8 mouse cellular contexts compared by ENCODE assay signal in genomic region chr1:60098839-60099238, GRCm38 (mm10). TPM values are rescaled to one million over a fixed set of nuclear protein-coding genes. Genes with fewer than 3 reads are reported as not detected.
DNase-seq lines count a peak whose midpoint lies in the region; ATAC-seq and TF ChIP-seq lines count a peak whose summit lies in the region.

No protein-coding gene starts in this region.

- H3K79me3 ChIP-seq in C2C12 (ENCODE audit: low read depth), result peaks cover 19% of the 10 kb centered on the region

- peaks cover 47% of the 10 kb centered on the region for H3K79me2 ChIP-seq in C2C12 (ENCODE audit: control insufficient read depth, insufficient read depth)

- peak overlapping the region; percentile 81 for H3K9ac ChIP-seq in hindbrain, embryonic 14.5 days

- peaks cover 21% of the 10 kb centered on the region for H3K36me3 ChIP-seq in C2C12 (ENCODE audit: control insufficient read depth, insufficient read depth)
- H3K36me3 ChIP-seq in hindbrain, embryonic 14.5 days (replicated peaks; ENCODE audit: control insufficient read depth, insufficient read depth), result peaks cover 5% of the 10 kb centered on the region
- H3K36me3 ChIP-seq in midbrain, embryonic 10.5 days, result peaks cover 16% of the 10 kb centered on the region

- peak overlapping the region; percentile 44 for H3K4me3 ChIP-seq in C2C12 (ENCODE audit: insufficient read depth, poor library complexity, severe bottlenecking)
- peak overlapping the region; percentile 61 for H3K4me3 ChIP-seq in hindbrain, embryonic 14.5 days (replicated peaks; ENCODE audit: low read length)
- H3K4me3 ChIP-seq in midbrain, embryonic 10.5 days, result peak overlapping the region; percentile 81

- TF ChIP-seq CTCF in C2C12 (IDR thresholded peaks at IDR 0.05; ENCODE audit: control insufficient read depth, insufficient read depth, insufficient read length), result no peak

- no peak for ATAC-seq in hindbrain, embryonic 14.5 days (ENCODE audit: low FRiP score)

- H3K27me3 ChIP-seq in C2C12 (ENCODE audit: control insufficient read depth, insufficient read depth, insufficient read length), result no peaks in the 10 kb centered on the region
- H3K27me3 ChIP-seq in hindbrain, embryonic 14.5 days (ENCODE audit: control insufficient read depth, insufficient read depth, low read length), result no peaks in the 10 kb centered on the region
- no peaks in the 10 kb centered on the region for H3K27me3 ChIP-seq in midbrain, embryonic 10.5 days (ENCODE audit: low read depth, poor library complexity, severe bottlenecking)

- H3K9me3 ChIP-seq in hindbrain, embryonic 14.5 days (ENCODE audit: control insufficient read depth, low read length), result no peaks in the 10 kb centered on the region
- H3K9me3 ChIP-seq in midbrain, embryonic 10.5 days (replicated peaks), result no peaks in the 10 kb centered on the region

- peaks cover 14% of the 10 kb centered on the region for H3K4me1 ChIP-seq in hindbrain, embryonic 14.5 days (replicated peaks; ENCODE audit: control insufficient read depth, insufficient read depth, low read length)
- H3K4me1 ChIP-seq in midbrain, embryonic 10.5 days, result peaks cover 15% of the 10 kb centered on the region

- H3ac ChIP-seq in C2C12 (ENCODE audit: control insufficient read depth, insufficient read length, low read depth), result peak overlapping the region; percentile 48

- peak; percentile 3 for DNase-seq in gastrocnemius, adult 18-20 months (ENCODE audit: low spot score)
- DNase-seq in gastrocnemius, postnatal 10 days, result no peak
- peak; percentile 9 to 12 for DNase-seq in cerebellum, postnatal 25 days
- no peak for DNase-seq in hindbrain, embryonic 14.5 days (ENCODE audit: low spot score)
- no peak for DNase-seq in midbrain, embryonic 10.5 days (ENCODE audit: low spot score)
- DNase-seq in ovary, adult 18-20 months (ENCODE audit: low spot score), result no peak
- no peak for DNase-seq in urinary bladder, postnatal 25 days (ENCODE audit: low spot score)

- H3K4me2 ChIP-seq in hindbrain, embryonic 14.5 days (replicated peaks), result peak overlapping the region; percentile 73

- 13% methylated on average over 9 of the region's 9 CpGs for WGBS in hindbrain, embryonic 14.5 days
- WGBS in midbrain, embryonic 10.5 days, result 18% methylated on average over 9 of the region's 9 CpGs

- peak overlapping the region; percentile 98 for H3K27ac ChIP-seq in hindbrain, embryonic 14.5 days
- peak overlapping the region; percentile 98 for H3K27ac ChIP-seq in midbrain, embryonic 10.5 days (replicated peaks)

TF ChIP-seq in C2C12, 6 proteins besides CTCF, POLR2A, EP300 and RAD21:
- TF ChIP-seq MYOG (IDR thresholded peaks at IDR 0.05; ENCODE audit: control insufficient read depth, extremely low read depth, insufficient read length) (no peak), FOSL1 (IDR thresholded peaks at IDR 0.05; ENCODE audit: insufficient read depth, low read length, poor library complexity, severe bottlenecking) (no peak), MYOD1 (IDR thresholded peaks at IDR 0.05; ENCODE audit: control insufficient read depth, insufficient read length, low read depth) (no peak), USF1 (IDR thresholded peaks at IDR 0.05; ENCODE audit: low read depth) (no peak), CEBPB (IDR thresholded peaks at IDR 0.05; ENCODE audit: low read depth) (no peak), MAX (IDR thresholded peaks at IDR 0.05) (no peak)
TF ChIP-seq in C2C12: peak in this region for 0.

RNA-seq across cellular contexts. Expression of gene Wdr12, which starts 0.4 kb away (rescaled TPM):
- total RNA-seq in gastrocnemius, adult 18-20 months (2021), result 10 to 100 TPM; 12.5 to 13.6 TPM
- total RNA-seq in gastrocnemius, postnatal 10 days (2021), result 10 to 100 TPM; 13.4 to 14.2 TPM
- polyA plus RNA-seq in C2C12 (2012; fragmentation: generic; extraction: Trizol), result 27.2 TPM
- polyA plus RNA-seq in hindbrain, embryonic 14.5 days (2014; fragmentation: Nextera tagmentation; extraction: Ambion mirVana), result 46.3 and 53.8 TPM in 2 replicates
- polyA plus RNA-seq in midbrain, embryonic 10.5 days (2016; fragmentation: Nextera tagmentation; extraction: Ambion mirVana), result 58.5 and 73.3 TPM in 2 replicates

RNA-seq across cellular contexts. Expression of gene Carf, which starts 0.8 kb away (rescaled TPM):
- 1 to 10 TPM; 5.1 to 5.9 TPM for total RNA-seq in gastrocnemius, adult 18-20 months (2021)
- total RNA-seq in gastrocnemius, postnatal 10 days (2021), result 10 to 100 TPM in 1 of 2 experiments, 1 to 10 TPM in 1; 7.7 to 11.6 TPM
- 0.80 TPM for polyA plus RNA-seq in C2C12 (2012; fragmentation: generic; extraction: Trizol)
- 9.1 and 11.1 TPM in 2 replicates for polyA plus RNA-seq in hindbrain, embryonic 14.5 days (2014; fragmentation: Nextera tagmentation; extraction: Ambion mirVana)
- 4.2 and 5.4 TPM in 2 replicates for polyA plus RNA-seq in midbrain, embryonic 10.5 days (2016; fragmentation: Nextera tagmentation; extraction: Ambion mirVana)

RNA-seq across cellular contexts. Expression of gene Ica1l, which starts 55.9 kb away (rescaled TPM):
- under 1 TPM; 0.24 to 0.30 TPM for total RNA-seq in gastrocnemius, adult 18-20 months (2021)
- under 1 TPM; 0.35 to 0.72 TPM for total RNA-seq in gastrocnemius, postnatal 10 days (2021)
- 0.06 TPM for polyA plus RNA-seq in C2C12 (2012; fragmentation: generic; extraction: Trizol)
- polyA plus RNA-seq in hindbrain, embryonic 14.5 days (2014; fragmentation: Nextera tagmentation; extraction: Ambion mirVana), result 50.5 and 54.2 TPM in 2 replicates
- 0.79 and 2.6 TPM in 2 replicates for polyA plus RNA-seq in midbrain, embryonic 10.5 days (2016; fragmentation: Nextera tagmentation; extraction: Ambion mirVana)

Comparison
In these comparisons a context has a peak if more than half of its experiments do, and no peak if none do; other contexts are left out.
1. DNase-seq: peak in gastrocnemius, adult 18-20 months (single experiment) and cerebellum, postnatal 25 days (2 of 2); none in gastrocnemius, postnatal 10 days (single experiment), hindbrain, embryonic 14.5 days (single experiment), midbrain, embryonic 10.5 days (single experiment), ovary, adult 18-20 months (single experiment) and urinary bladder, postnatal 25 days (single experiment).
2. RNA of gene Ica1l, which starts 55.9 kb away (polyA plus RNA-seq): 50.5 to 54.2 TPM in hindbrain, embryonic 14.5 days; 0.79 to 2.6 TPM in midbrain, embryonic 10.5 days and 0.06 TPM in C2C12 (single experiment); every median in the first group is over 10 times any median in the second.
3. Peak in every context shown above with its lines, with median percentiles within 50 percentile points of each other: H3K4me3 ChIP-seq.